ENCODE assay signal across 19 mouse cellular contexts in genomic region chr6:117270261-117270660, GRCm38 (mm10).
"Had no signal": no experiment of that assay in that cellular context is flagged by ENCODE, and none has a peak within 500 bp of the region (broad histone marks: within the 10 kb centered on the region; RNA-seq: fewer than 3 reads in every experiment).

No protein-coding gene starts in this region.

- H3K36me3 ChIP-seq: midbrain, embryonic 12.5 days; neural tube, embryonic 13.5 days; neural tube, embryonic 15.5 days; stomach, embryonic 15.5 days had no signal

- H3K9me3 ChIP-seq: midbrain, embryonic 12.5 days; neural tube, embryonic 13.5 days; neural tube, embryonic 15.5 days; stomach, embryonic 15.5 days had no signal

- DNase-seq: lung, adult 18-20 months; lung, embryonic 14.5 days; lung, postnatal 10 days; midbrain, embryonic 14.5 days; retina, postnatal 1 day; right cerebral cortex, adult 18-20 months; right cerebral cortex, postnatal 25 days; right cerebral cortex, postnatal 4 days; thymus, adult 2 months; thymus, postnatal 25 days; thymus, postnatal 4 days had no signal

- H3K27ac ChIP-seq: midbrain, embryonic 12.5 days; neural tube, embryonic 13.5 days; neural tube, embryonic 15.5 days; stomach, embryonic 15.5 days; stomach, postnatal 0 days had no signal

- ATAC-seq: midbrain, embryonic 16.5 days had no signal

- H3K9ac ChIP-seq: lung, embryonic 14.5 days; midbrain, embryonic 12.5 days; neural tube, embryonic 13.5 days; neural tube, embryonic 15.5 days; stomach, embryonic 15.5 days had no signal

- H3K4me1 ChIP-seq: midbrain, embryonic 12.5 days had no signal

- H3K4me2 ChIP-seq: lung, embryonic 14.5 days; midbrain, embryonic 12.5 days; neural tube, embryonic 13.5 days; neural tube, embryonic 15.5 days; stomach, embryonic 15.5 days had no signal

- H3K4me3 ChIP-seq: megakaryocyte, embryonic 14.5 days; midbrain, embryonic 12.5 days; myocyte; neural tube, embryonic 13.5 days; neural tube, embryonic 15.5 days; stomach, embryonic 15.5 days had no signal

- H3K27me3 ChIP-seq: midbrain, embryonic 12.5 days; neural tube, embryonic 13.5 days; neural tube, embryonic 15.5 days; stomach, embryonic 15.5 days had no signal
